Mouse (Mus musculus) gastrocnemius, postnatal 25 days (tissue): ENCODE data around the gene Dhtkd1. TPM values are rescaled to one million over a fixed set of nuclear protein-coding genes. Genes with fewer than 3 reads are reported as not detected.
"Not testable (repeated sequence)": the region's sequence is repeated elsewhere in the genome, so short reads cannot be mapped to it uniquely, and the experiment has no call there.

ENCODE experiments used
- DNase-seq: peaks from one replicate; pipeline ENCODE4 v3.0.0; 2022
- long read RNA-seq, 2 experiments: library from polyadenylated mRNA; stranded (forward); transcript quantifications; one replicate each; pipeline ENCODE4 v2.0.0; 2021
- total RNA-seq, 2 experiments: library from RNA; stranded (reverse); gene quantifications; 1 replicate in 1 of 2; 2 replicates in 1 of 2; pipeline ENCODE4 v1.2.3; 2021

Dhtkd1 gene
- total RNA-seq: 1 to 10 TPM; 2.9 to 3.7 TPM
- long read RNA-seq, experiment 1: 0 reads
- long read RNA-seq, experiment 2, partial matches to known transcripts: 1 of 1 reads
- long read RNA-seq, experiment 2, other reads (novel, unspliced or antisense): 0 of 1 reads

- peak; percentile 58 for DNase-seq
Measured at GRCm38 (mm10) chr2:5942416-5943032, at the start of gene Dhtkd1. TSS of gene Dhtkd1 (minus strand) at chr2:5942792.

GRCm38 (mm10) chr2:5977532-5977931 is 34.9 kb upstream of the Dhtkd1 start:
- DNase-seq: no peak

GRCm38 (mm10) chr2:5970629-5971028 is 28.0 kb upstream of the Dhtkd1 start:
- not testable (repeated sequence) for DNase-seq

- DNase-seq: no peak
Measured at GRCm38 (mm10) chr2:5965972-5966371, 23.4 kb upstream of the Dhtkd1 start.

- DNase-seq: not testable (repeated sequence)
Measured at GRCm38 (mm10) chr2:5963729-5964128, 21.1 kb upstream of the Dhtkd1 start.

GRCm38 (mm10) chr2:5962265-5962664 is 19.7 kb upstream of the Dhtkd1 start:
- DNase-seq: no peak

- no peak for DNase-seq
Measured at GRCm38 (mm10) chr2:5957705-5958104, 15.1 kb upstream of the Dhtkd1 start.

GRCm38 (mm10) chr2:5951621-5952211 is 9.1 kb upstream of the Dhtkd1 start:
- DNase-seq: no peak

- DNase-seq: peak; percentile 95
Measured at GRCm38 (mm10) chr2:5950766-5951595, 8.4 kb upstream of the Dhtkd1 start, which contains the start of gene Upf2. TSS of gene Upf2 (plus strand) at chr2:5951469.

GRCm38 (mm10) chr2:5950305-5950704 is 7.7 kb upstream of the Dhtkd1 start:
- no peak for DNase-seq

GRCm38 (mm10) chr2:5949821-5950220 is 7.2 kb upstream of the Dhtkd1 start:
- DNase-seq: not testable (repeated sequence)

GRCm38 (mm10) chr2:5948964-5949363 is 6.4 kb upstream of the Dhtkd1 start:
- DNase-seq: no peak

- no peak for DNase-seq
Measured at GRCm38 (mm10) chr2:5946876-5947275, 4.3 kb upstream of the Dhtkd1 start.

GRCm38 (mm10) chr2:5945629-5946028 is 3.0 kb upstream of the Dhtkd1 start:
- DNase-seq: no peak

- no peak for DNase-seq
Measured at GRCm38 (mm10) chr2:5943071-5943470, 479 bp upstream of the Dhtkd1 start.

- no peak for DNase-seq
Measured at GRCm38 (mm10) chr2:5941861-5942415, 654 bp downstream of the Dhtkd1 start.

GRCm38 (mm10) chr2:5940936-5941335 is 1.7 kb downstream of the Dhtkd1 start:
- no peak for DNase-seq

- DNase-seq: no peak
Measured at GRCm38 (mm10) chr2:5939911-5940310, 2.7 kb downstream of the Dhtkd1 start.

- no peak for DNase-seq
Measured at GRCm38 (mm10) chr2:5939319-5939718, 3.3 kb downstream of the Dhtkd1 start.

- DNase-seq: no peak
Measured at GRCm38 (mm10) chr2:5936550-5936949, 6.0 kb downstream of the Dhtkd1 start.

GRCm38 (mm10) chr2:5936068-5936467 is 6.5 kb downstream of the Dhtkd1 start:
- no peak for DNase-seq

GRCm38 (mm10) chr2:5934936-5935335 is 7.7 kb downstream of the Dhtkd1 start:
- no peak for DNase-seq

- no peak for DNase-seq
Measured at GRCm38 (mm10) chr2:5931938-5932337, 10.7 kb downstream of the Dhtkd1 start.
